Mouse (Mus musculus) cerebellum, adult 11 months (tissue): ENCODE measurements around the gene Vti1a.

Experiments
- DNase-seq: peaks from one replicate; pipeline ENCODE4 v3.0.0; 2022

Vti1a gene

DNA sequence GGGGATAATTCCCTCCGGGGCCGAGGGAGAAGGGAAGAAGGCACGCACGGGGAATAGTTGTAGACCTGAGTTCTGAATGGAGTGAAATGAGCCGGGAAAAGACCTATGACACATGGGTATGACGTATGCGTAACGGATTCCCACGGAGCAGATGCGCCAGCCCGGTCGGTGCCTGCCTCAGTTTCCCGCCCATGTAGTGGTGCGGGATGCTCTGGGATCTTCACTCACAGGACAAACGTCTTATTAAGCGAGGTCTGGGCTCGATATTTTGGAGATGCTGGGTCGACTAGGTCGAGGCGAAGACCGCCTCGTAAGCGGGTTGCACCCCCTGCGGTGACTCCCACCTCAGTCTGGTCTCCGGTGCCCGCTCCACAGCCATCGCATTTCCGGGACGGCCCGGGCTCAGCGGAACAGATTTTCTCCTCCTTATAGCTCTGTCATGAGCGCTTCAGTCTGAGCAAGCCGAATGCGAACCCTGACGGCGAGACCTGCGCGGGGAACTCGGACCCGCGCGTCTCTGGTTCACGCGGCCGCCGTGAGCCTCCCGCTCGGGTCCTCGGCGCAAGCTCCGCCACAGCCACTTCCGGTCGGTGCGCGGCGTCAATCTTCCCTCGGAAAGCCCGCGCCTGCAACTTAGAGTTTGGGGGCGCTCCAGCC is 515 bp upstream of the Vti1a start, which contains the start of gene Zdhhc6:
TSS of gene Zdhhc6 (minus strand) at position 581 of the 657 bp plus-strand sequence.
- peak; percentile 76 for DNase-seq

DNA sequence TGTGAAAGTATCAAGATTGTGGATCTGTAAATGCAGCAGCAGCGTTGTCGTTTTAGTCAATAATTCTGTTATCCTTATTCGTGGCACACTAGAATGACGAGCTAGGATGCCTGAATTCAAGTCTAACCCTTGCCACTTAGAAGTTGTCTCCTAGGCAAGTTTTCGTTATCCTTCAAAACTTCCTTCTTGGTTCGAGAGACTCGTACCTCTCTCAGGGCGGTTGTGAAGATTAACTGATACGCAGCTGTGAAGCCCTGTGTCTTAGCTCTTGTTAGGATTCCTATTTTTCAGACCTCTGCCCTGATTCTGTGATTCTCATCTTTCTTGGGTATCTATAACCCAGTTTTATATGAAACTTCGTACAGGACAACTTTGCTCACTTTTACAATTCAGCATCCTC is 806 bp downstream of the Vti1a start:
- DNase-seq, result no peak

DNA sequence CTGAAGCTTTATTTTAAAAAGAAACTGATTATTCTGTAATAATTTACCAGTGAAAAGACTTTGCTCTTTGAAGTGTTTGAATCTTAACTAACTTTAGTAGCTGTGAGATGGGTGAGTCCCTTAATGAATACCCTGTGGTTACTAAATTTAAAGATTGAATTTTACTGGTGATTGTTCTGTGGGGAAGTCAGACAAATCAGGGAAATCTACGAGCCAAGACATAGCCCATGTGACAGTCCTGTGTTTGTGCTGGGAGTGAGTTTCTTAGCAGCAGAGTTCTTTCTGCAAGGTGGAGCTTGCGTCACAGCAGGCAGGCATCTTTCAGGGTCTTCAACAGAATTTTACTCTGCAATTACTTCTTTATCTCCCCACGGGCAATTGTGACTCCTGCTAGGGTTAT is 2.9 kb downstream of the Vti1a start:
- DNase-seq, result no peak

DNA sequence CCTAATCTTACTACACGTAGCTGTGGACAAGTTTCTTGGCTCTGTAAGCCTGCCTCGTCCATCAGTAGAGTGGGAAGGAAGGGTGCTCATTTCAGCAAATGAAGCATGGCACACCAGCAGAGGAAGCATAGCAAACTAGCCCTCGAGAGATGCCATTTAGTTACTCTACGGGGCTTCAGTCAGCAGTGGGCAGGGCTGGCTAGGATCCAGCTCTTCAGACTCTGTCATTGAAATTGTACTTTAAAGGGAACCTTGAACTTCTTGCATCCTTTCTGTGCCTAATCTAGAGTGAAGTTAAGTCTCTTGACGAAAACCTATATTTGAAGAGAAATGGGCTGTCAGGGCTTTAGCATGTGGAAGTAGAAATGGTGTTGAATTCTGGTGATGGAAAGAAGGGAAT is 3.4 kb downstream of the Vti1a start:
- no peak for DNase-seq

DNA sequence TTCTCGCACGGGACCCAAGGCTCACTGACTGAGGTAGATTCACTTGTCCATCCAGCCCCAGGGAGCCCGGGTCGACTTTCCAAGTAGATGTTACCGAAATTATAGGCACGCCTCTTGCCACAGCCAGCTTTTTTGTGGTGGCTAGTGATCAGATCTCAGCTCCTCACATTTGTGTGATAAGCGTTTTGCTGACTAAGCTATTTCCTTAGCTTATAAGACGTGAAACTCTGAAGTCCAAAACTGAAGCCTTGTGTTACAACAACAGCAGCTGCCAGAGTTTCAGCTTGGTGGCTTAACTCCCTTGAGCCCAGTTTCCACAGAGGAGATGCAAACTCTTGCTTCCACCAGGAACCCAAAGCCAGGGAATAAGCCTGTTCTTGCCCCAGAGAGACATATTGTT is 6.5 kb downstream of the Vti1a start:
- DNase-seq, result no peak

DNA sequence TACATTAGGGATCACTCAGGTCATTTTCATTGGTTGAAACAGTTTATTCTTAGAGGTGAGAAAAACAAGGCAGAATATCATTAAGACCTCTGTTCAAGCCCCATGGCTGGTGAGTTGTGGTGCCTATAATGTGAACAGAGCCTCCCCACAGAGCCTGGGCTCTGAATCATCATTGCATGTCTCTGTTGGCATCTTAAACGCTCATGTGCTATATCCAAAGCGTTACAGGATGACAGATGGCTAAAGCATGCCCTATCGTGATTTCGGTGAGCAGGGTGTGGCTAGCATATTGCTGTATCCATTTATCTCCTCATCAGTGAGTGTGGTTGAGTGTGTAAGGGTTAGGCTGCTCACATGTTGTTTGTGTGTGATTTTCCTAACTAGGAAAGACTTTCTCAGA is 11.4 kb downstream of the Vti1a start:
- DNase-seq, result no peak

DNA sequence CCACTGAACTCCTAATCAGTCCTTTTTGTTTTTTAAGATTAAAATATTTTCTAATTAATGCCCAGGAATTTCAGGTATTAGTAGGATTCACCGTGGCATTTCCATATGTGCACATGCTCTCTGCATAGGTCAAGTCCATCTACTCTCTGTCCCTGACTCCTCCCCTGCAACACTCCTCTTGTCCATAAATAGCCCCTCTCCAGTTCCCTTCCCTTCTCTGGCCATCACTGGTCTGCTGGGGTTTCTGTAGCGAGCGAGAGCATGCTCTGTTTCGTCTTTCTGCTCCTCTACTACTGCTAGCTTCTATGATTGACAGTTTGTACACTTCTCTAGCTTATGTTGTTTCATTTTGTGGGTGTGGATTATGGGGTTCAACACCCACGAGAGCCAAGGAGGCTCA is 15.7 kb downstream of the Vti1a start:
- no peak for DNase-seq

DNA sequence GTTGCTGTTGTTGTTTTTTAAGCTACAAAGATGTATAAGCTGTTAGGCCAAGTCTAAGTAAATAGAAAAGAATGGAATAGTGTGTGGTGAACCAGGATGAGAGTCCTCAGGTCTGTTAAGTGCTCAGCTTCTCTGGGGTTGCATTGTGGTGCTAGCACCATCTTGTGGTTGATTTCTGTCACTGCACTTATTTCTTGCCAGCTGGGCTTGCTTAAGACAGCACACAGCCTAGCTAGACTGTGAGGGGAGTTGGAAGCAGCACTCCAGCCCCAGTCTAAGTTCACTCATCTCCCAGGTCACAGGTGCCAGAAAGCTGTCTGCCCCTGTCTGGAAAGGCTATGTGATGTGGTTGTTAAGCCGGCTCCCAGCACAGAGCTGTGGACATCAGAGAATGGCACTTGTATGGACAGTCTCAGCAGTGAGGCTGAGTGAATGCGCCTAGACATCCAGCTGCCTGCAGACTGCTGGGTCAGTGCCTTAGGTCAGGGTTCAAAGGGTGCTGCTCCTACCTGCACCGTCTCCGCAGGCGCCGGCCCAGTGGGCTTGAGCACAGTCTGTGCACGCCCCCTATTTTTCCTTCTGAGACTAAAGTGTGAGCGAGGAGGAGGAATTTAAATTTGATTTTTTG is 16.7 kb downstream of the Vti1a start:
- DNase-seq, result peak; percentile 52

DNA sequence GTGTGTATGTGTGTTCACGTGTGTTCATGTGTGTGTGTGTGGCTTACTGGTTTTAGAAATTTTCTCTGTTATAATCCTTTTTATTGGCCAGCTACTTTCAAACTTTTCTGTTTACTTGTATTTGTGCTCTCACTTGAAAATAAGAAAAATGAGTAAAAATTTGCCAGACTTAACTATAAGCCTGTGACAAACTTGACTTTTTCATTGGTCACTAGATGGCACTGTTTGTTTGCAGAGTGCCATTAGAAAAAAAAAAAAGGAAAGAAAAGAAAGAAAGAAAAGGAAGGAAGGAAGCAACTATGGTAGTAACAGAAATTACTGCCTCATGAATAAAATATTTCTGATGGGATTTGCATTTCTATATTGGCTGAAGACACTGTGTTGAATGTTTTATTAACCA is 19.8 kb downstream of the Vti1a start:
- no peak for DNase-seq

DNA sequence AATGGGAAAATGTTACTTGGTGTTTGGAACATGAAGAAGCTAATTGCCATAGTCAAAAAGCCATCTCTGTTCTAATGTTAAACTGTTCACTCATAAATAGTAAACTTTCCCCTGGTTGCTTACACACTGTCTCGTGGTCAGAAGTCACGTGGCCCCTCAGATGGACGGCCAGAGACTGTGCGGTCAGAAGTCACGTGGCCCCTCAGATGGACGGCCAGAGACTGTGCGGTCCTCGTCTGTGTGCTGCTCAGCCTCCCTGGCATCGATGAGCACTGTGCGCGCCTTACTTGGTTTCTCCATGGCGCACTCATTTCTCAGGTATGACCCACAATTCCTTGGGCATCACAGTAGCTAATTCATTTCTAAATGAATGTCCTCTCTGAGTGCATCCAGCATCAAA is 20.3 kb downstream of the Vti1a start:
- DNase-seq, result no peak

DNA sequence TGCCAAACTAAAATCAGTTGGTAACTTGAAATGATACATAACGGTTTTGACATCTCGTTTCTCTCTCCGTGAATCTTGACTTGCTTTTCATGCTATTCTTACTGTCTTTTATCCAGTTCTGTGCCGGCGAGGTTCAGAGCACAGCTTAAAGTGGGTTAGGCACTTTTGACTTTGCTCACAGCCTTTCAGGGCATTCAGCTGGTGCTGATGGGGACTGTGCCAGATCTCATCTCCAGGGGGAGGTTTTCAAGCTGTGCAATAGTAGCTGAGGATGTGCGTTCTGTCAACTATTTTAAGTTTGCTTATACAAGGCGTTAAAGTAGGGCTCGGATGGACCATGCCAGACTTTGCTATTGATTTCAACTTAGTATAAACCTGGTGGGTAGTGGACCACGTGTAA is 21.0 kb downstream of the Vti1a start:
- DNase-seq, result no peak

DNA sequence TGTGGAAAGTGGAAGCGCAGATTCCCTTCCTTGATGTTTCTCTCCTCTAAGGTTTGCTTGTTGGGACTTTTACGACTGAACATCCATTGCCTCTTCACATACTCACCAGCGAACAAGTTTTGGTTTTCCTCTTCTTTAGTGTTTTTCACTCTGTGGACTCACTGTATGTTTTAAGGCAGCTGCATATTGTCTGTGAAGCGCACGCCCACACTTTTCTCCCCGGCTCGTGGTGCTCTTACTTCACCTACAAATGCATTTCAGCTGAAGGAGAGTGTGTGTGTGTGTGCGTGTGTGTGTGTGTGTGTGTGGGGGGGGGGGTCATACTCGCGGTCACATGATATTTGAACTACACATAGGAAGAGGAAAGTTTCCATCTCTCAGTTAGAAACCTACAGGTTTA is 21.6 kb downstream of the Vti1a start:
- DNase-seq, result no peak

DNA sequence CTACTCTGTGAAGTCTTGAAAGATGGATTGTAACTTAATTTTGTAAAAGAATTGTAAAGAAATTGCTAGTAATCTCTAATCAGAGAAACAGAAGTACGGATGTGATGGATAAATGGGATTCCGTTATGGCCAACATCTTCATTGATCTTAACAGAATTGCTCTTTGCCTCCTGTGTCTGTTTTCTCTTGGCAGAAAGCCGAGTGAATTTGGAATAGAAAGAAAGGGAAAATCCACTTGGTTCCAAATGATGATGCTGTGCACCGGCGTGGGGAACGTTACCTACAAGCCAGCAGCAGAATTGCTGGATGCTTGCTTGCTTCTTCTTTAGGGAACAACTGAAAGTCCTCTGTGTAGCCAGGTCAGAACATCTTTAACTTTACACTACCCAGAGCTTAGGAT is 24.4 kb downstream of the Vti1a start:
- DNase-seq, result no peak

DNA sequence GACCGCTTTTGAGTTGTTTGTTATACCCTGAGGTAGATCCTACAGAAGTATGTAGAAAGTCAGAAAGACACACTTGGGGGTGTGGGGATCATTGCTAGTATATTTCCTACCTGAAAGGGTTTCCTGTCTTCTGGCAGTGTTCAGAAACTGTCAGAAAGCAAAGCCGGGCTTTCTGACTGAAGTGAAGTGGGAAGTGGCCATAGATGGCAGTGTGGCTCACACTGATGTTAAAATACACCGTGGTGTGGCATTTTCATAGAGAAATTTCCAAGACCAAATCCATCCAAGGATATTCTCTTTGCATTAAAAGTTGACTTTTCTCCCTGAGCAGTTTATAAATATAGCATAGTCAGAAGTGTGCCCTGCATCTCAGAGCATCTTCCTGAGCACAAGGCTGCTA is 25.3 kb downstream of the Vti1a start:
- no peak for DNase-seq

DNA sequence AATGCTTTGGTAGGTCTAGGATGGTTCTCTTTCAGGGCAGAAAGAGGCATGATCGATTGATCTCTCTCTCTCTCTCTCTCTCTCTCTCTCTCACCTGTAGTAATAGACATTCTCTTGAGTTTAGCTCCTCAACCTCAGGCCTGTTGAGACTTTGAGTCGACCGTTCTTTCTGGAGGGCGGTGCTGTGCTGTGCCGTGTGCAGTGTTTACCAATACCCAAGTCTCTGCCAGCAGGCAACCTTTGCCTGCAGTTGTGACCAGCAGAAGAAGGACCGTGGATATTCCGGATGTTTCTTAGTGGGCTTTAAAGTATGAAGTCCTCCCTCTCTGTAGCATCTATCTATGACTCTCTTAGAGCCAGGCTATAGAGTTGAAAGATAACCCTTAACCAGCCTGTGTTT is 26.3 kb downstream of the Vti1a start:
- no peak for DNase-seq

DNA sequence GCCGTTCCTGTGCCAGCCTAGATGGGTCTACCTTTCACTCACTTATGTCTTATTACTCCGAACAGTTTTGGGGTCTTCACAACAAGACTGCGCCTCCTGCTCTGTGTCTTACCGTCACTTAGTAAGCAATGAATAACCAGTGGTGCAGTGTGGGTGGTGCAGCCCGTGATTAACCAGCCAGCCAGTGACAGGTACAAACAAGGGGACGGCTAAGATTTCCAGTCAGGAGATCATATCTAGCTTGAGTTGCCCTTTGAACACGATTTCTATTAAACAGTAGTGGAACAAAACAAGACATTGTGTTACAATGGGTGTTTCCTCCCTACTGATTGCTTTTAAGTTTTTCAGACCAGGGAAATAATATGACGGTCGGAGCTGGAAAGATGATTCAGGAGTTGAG is 27.2 kb downstream of the Vti1a start:
- DNase-seq, result no peak

DNA sequence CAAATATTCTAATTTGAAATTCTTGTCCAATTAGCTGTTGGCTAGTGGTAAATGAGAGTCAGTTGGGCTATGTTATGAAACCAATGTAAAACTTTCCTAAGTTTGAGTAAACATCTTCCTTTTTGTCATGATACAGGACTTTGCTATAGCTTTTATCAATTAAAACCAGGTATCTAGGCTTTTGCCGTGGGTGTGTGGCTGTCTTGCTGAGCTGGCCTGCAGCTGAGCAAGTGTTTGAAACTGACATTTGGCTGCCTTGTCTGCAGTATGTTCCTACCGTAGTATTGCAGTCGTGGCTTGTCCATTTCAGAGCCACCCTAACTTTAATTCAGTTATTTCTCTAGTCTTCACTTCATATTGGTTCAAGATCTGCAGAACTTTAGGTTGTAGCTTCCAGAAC is 32.1 kb downstream of the Vti1a start:
- no peak for DNase-seq

DNA sequence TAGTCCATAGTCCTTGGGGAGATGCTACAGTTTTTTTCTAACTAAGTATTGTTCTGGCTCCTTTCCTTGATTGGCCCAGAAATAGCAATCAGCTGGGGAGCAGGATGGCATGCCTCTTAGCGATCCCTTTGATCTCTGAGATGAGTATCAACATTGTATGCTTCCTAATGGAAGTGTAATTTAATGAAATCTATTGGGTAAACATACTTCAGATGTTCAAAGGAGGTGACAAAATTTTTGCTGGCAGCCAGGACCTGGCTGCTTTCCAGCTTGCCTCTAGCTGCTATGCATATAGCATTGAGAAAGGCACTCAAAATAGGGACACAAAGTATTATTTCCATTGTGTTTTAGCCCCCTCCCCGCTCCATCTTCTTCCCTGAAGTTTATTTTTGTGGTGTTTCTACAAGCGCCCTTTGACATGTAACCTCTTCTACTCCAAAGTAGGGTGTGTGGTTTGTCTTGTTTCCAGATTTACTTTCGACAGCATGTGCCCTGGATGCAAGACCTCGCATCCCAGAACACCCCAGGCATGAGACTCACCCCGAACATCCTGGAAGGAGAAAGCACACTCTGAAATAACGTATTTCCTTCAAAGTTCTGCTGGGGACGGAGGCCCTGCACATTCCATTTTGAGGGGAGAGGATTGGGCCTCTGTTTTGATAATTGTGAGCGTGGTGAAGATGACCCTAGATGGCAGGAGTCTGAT is 34.7 kb downstream of the Vti1a start:
- DNase-seq, result no peak

DNA sequence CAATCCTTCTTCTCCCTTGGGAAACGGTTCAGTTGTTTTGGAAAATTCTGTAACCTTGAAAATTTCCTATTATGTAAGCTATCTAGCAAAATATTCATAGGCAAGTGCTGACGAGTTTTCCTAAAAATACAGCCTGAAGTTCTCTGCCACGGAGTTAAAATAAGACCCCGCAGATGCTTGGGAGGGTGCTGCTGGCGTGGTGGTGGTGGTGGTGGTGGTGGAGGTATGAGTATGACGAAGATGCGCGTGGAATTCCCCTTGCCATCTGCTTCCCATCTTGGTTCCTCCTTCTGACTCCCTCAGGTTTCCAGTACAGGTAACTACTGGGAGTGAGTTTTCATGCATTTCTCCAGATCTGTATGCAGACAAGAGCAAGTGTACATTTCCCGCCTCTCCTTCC is 46.5 kb downstream of the Vti1a start:
- DNase-seq, result no peak

DNA sequence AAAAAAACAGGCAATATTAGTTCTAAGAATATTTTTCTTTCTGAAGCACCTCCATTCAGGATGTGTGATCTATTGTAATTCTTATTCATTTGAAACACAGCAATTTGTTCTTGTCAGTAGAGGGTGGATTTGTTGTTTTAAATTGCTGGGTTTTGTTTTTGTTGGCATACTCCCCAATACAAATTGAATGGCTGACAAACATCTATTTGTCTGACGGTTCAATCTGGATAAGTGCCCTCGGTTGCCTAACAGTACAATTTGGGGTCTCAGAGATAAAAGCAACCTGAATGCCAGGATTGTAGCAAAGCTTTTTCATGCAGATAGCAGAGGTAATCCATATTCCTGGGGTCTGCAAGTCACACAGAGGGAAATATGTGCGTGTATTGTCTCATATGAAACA is 53.6 kb downstream of the Vti1a start:
- no peak for DNase-seq

DNA sequence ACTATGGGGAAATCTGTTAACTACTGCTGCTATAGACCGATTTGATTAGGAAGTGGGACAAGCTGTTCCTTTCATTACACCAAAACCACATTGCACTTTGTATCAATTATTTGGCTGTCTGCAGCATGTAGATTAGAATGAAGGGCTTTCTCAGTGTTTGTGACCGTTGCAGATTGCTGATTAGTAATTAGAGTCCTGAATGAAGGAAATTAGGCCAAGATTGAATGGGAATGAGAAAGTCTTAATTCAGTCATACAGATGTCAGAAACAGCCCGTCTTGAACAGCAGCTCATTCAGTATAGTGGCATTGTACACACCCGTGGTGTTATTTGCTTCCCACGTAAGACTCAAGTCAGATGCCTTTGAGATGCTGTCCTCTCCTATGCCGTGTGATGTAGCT is 60.2 kb downstream of the Vti1a start:
- DNase-seq, result no peak

DNA sequence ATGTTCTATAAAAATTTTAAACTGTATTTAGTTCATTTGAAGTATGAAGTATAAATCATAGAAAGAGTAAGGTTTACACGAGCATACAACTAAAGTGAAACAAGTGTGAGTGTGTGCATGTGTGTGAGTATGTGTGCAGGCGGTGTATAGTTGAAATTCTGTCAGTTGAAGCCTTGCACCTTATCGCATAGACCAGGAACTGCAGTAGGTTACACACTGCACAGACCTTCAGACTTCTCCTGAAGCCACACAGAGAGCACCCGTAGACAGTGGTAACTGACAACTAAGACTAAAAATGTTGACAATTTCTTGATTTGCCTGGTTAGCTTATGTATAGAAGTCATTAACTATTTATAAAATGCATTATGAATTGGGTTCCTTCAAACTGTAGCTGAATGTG is 61.4 kb downstream of the Vti1a start:
- DNase-seq, result no peak

DNA sequence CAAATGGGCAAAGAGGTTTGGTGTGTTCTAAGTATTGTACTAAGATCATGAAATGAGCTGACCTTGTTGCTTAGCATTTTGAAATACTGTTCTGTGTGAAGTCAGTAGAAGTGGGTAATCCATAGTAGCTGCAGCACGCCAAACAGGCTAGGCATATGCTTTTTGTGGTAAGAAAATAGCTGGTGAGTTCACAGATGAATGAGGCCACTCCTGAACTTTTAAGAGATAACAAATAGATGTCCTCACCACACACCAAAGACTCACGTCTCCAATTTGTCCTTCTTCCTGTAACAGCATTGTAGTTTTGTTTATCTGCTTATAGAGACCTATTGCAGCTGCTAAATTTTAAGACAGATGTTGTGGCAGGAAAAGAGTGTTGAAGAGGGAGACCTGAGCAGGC is 62.8 kb downstream of the Vti1a start:
- no peak for DNase-seq

DNA sequence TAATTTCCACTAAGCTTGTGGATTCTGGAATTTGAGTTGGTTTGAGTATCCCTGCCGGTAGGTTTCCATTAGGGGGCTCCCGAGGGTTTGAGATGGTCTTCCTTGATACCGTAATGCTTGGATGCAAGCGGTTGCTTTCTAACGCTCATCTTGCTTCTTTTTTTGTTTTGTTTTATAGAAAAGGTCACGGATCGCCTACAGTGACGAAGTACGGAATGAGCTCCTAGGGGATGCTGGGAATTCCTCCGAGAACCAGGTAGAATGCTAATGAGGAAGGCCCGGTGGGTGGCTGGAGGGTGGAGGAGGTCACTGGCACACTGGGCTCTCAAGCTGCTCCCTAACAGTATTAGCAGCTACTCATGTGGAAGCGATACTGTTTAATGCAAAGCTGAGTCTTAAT is 64.7 kb downstream of the Vti1a start:
- DNase-seq, result no peak

DNA sequence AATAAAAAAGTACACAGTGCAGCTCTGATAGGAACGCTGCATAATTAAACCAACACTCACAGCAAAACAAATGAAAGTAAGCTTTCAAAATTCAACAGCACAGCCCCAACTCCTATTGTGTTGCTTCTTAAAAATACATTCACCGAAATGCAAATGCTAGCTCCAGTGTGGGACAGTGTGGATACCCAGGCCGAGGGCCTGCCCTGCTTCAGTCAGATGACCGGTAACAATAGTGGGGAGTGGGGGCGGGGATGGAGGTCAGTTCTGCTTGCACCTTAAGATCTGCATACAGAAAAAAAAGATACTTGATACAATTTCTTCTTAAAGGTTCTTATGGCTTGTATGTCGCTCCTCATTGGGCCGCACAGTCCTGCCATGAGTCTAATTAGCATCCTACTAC is 65.2 kb downstream of the Vti1a start:
- no peak for DNase-seq
